Mouse (Mus musculus): ENCODE measurements at regions not wholly inside any gene's neighbourhood (a gene's known extent, or its start where the extent isn't known, plus 50 kb on each side); places are given as distances from the start of the nearest gene placed in this dataset.

GRCm38 (mm10) chr10:97220431-97220830, 259.0 kb upstream of the Dcn start:
- TF ChIP-seq CTCF (IDR thresholded peaks at IDR 0.05; ENCODE audit: control insufficient read depth, insufficient read depth, low read length), result no peak
- no peak for TF ChIP-seq POLR2A (IDR thresholded peaks at IDR 0.05; ENCODE audit: borderline replicate concordance, control insufficient read depth, low read depth, low read length)

Data from bone marrow, adult 2 months (tissue).